Comparison of ENCODE assay signal across 18 mouse cellular contexts in the genomic region with DNA sequence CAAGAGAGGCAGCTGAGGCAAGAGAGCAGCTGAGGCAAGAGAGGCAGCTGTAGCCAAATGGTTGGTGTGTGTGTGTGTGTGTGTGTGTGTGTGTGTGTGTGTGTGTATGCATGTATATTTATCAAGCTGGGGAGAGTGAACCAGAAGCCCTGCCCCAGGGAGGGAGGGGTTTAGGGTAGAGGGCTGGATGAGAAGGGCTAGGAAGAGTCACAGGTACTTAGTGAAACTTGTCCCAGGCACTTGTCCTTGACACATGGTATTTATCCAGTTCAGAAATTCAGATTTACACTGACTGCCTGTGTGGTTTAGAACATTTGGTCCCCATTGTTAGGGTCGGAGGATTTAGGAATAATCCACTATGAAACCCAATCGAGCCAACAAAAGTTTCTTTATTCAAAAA.
DNase-seq lines count a peak whose midpoint lies in the region; ATAC-seq lines count a peak whose summit lies in the region.
"Had no signal": no experiment of that assay in that cellular context is flagged by ENCODE, and none has a peak within 500 bp of the region (broad histone marks: within the 10 kb centered on the region; RNA-seq: fewer than 3 reads in every experiment).

No protein-coding gene starts in this region.

- H3K4me3 ChIP-seq in midbrain, embryonic 14.5 days (replicated peaks; ENCODE audit: low read depth, low read length), result no peak overlapping the region
- no peak overlapping the region for H3K4me3 ChIP-seq in midbrain, embryonic 16.5 days (ENCODE audit: low read depth, low read length)
- H3K4me3 ChIP-seq in embryonic facial prominence, embryonic 14.5 days (ENCODE audit: low read depth, low read length), result no peak overlapping the region
- H3K4me3 ChIP-seq in hindbrain, embryonic 11.5 days (ENCODE audit: low read depth, low read length), result no peak overlapping the region
- H3K4me3 ChIP-seq in forebrain, embryonic 15.5 days, result no peak overlapping the region
- H3K4me3 ChIP-seq: forebrain, embryonic 12.5 days; heart, embryonic 13.5 days; hindbrain, embryonic 12.5 days had no signal

- no peaks in the 10 kb centered on the region for H3K4me1 ChIP-seq in midbrain, embryonic 14.5 days (ENCODE audit: control insufficient read depth, insufficient read depth, low read length)
- no peaks in the 10 kb centered on the region for H3K4me1 ChIP-seq in midbrain, embryonic 16.5 days (ENCODE audit: control insufficient read depth, insufficient read depth, low read length)
- H3K4me1 ChIP-seq in embryonic facial prominence, embryonic 14.5 days (ENCODE audit: control insufficient read depth, insufficient read depth, low read length), result no peaks in the 10 kb centered on the region
- H3K4me1 ChIP-seq in hindbrain, embryonic 11.5 days (replicated peaks; ENCODE audit: control insufficient read depth, insufficient read depth, low read length), result no peaks in the 10 kb centered on the region
- H3K4me1 ChIP-seq in forebrain, embryonic 15.5 days, result no peaks in the 10 kb centered on the region
- H3K4me1 ChIP-seq: forebrain, embryonic 12.5 days; heart, embryonic 13.5 days; hindbrain, embryonic 12.5 days had no signal

- H3K9ac ChIP-seq in midbrain, embryonic 14.5 days (replicated peaks; ENCODE audit: low read length), result no peak overlapping the region
- no peak overlapping the region for H3K9ac ChIP-seq in midbrain, embryonic 16.5 days (ENCODE audit: low read depth, low read length)
- no peak overlapping the region for H3K9ac ChIP-seq in embryonic facial prominence, embryonic 14.5 days (ENCODE audit: low read depth, low read length)
- no peak overlapping the region for H3K9ac ChIP-seq in hindbrain, embryonic 11.5 days (ENCODE audit: low read depth, low read length)
- no peak overlapping the region for H3K9ac ChIP-seq in forebrain, embryonic 15.5 days (replicated peaks)
- H3K9ac ChIP-seq: forebrain, embryonic 12.5 days; forebrain, postnatal 0 days; heart, embryonic 13.5 days; hindbrain, embryonic 12.5 days had no signal

- peak; percentile 54; the same call in 1 of the 2 replicates for ATAC-seq in midbrain, embryonic 14.5 days (ENCODE audit: low FRiP score, low TSS enrichment)
- no peak for ATAC-seq in midbrain, embryonic 16.5 days
- ATAC-seq in embryonic facial prominence, embryonic 14.5 days (ENCODE audit: low read depth), result peak; percentile 70
- ATAC-seq in hindbrain, embryonic 11.5 days (ENCODE audit: low FRiP score), result no peak
- ATAC-seq in forebrain, embryonic 15.5 days (replicated peaks), result no peak
- ATAC-seq: forebrain, postnatal 0 days; hindbrain, embryonic 16.5 days had no signal

- no peaks in the 10 kb centered on the region for H3K27me3 ChIP-seq in midbrain, embryonic 14.5 days (ENCODE audit: control insufficient read depth, insufficient read depth, low read length)
- H3K27me3 ChIP-seq in midbrain, embryonic 16.5 days (ENCODE audit: control insufficient read depth, insufficient read depth, low read depth, low read length), result no peaks in the 10 kb centered on the region
- H3K27me3 ChIP-seq in embryonic facial prominence, embryonic 14.5 days (replicated peaks; ENCODE audit: control insufficient read depth, insufficient read depth, low read length), result no peaks in the 10 kb centered on the region
- no peaks in the 10 kb centered on the region for H3K27me3 ChIP-seq in hindbrain, embryonic 11.5 days (ENCODE audit: control insufficient read depth, insufficient read depth, low read length)
- no peaks in the 10 kb centered on the region for H3K27me3 ChIP-seq in forebrain, embryonic 15.5 days
- H3K27me3 ChIP-seq: forebrain, embryonic 12.5 days; heart, embryonic 13.5 days; hindbrain, embryonic 12.5 days had no signal

- H3K9me3 ChIP-seq in midbrain, embryonic 14.5 days (ENCODE audit: control insufficient read depth, low read length), result no peaks in the 10 kb centered on the region
- H3K9me3 ChIP-seq in midbrain, embryonic 16.5 days (replicated peaks; ENCODE audit: control insufficient read depth, low read length, poor library complexity, severe bottlenecking), result no peaks in the 10 kb centered on the region
- H3K9me3 ChIP-seq in embryonic facial prominence, embryonic 14.5 days (ENCODE audit: control insufficient read depth, low read length), result no peaks in the 10 kb centered on the region
- H3K9me3 ChIP-seq in hindbrain, embryonic 11.5 days (ENCODE audit: control insufficient read depth, low read length), result no peaks in the 10 kb centered on the region
- H3K9me3 ChIP-seq in forebrain, embryonic 15.5 days, result no peaks in the 10 kb centered on the region
- H3K9me3 ChIP-seq: heart, embryonic 13.5 days; hindbrain, embryonic 12.5 days had no signal

- H3K27ac ChIP-seq in midbrain, embryonic 14.5 days (replicated peaks; ENCODE audit: low read depth, low read length), result no peak overlapping the region
- H3K27ac ChIP-seq in midbrain, embryonic 16.5 days (ENCODE audit: low read length), result no peak overlapping the region
- H3K27ac ChIP-seq in embryonic facial prominence, embryonic 14.5 days (replicated peaks; ENCODE audit: low read depth, low read length), result no peak overlapping the region
- no peak overlapping the region for H3K27ac ChIP-seq in hindbrain, embryonic 11.5 days (ENCODE audit: low read depth, low read length)
- no peak overlapping the region for H3K27ac ChIP-seq in forebrain, embryonic 15.5 days (replicated peaks)
- H3K27ac ChIP-seq: forebrain, embryonic 12.5 days; heart, embryonic 13.5 days; hindbrain, embryonic 12.5 days had no signal

- peak; percentile 37 for DNase-seq in heart, adult 11 months
- no peak for DNase-seq in heart, adult 8-10 months (ENCODE audit: low spot score)
- DNase-seq in midbrain, embryonic 14.5 days, result no peak
- DNase-seq in embryonic facial prominence, embryonic 14.5 days (ENCODE audit: low spot score), result peak; percentile 58
- DNase-seq in hindbrain, embryonic 11.5 days (ENCODE audit: low spot score), result no peak
- DNase-seq: adrenal gland, postnatal 10 days; cerebellum, adult 11-12 months; cerebellum, adult 9-10 months; cerebellum, postnatal 25 days; forebrain, postnatal 0 days; gastrocnemius, postnatal 14 days; heart, postnatal 36 days had no signal

- H3K36me3 ChIP-seq in midbrain, embryonic 14.5 days (ENCODE audit: control insufficient read depth, insufficient read depth, low read length), result no peaks in the 10 kb centered on the region
- no peaks in the 10 kb centered on the region for H3K36me3 ChIP-seq in midbrain, embryonic 16.5 days (ENCODE audit: control insufficient read depth, insufficient read depth, low read length)
- H3K36me3 ChIP-seq in embryonic facial prominence, embryonic 14.5 days (ENCODE audit: control insufficient read depth, insufficient read depth, low read length), result no peaks in the 10 kb centered on the region
- no peaks in the 10 kb centered on the region for H3K36me3 ChIP-seq in hindbrain, embryonic 11.5 days (ENCODE audit: control insufficient read depth, insufficient read depth, low read length)
- H3K36me3 ChIP-seq in forebrain, embryonic 15.5 days, result no peaks in the 10 kb centered on the region
- H3K36me3 ChIP-seq: forebrain, embryonic 12.5 days; heart, embryonic 13.5 days; hindbrain, embryonic 12.5 days had no signal

- WGBS in midbrain, embryonic 14.5 days, result 37% methylated on average over 2 of the region's 2 CpGs
- 52% methylated on average over 2 of the region's 2 CpGs for WGBS in midbrain, embryonic 16.5 days
- 55% methylated on average over 2 of the region's 2 CpGs for WGBS in embryonic facial prominence, embryonic 14.5 days
- 91% methylated on average over 2 of the region's 2 CpGs for WGBS in hindbrain, embryonic 11.5 days
- WGBS in forebrain, embryonic 15.5 days, result 60% methylated on average over 2 of the region's 2 CpGs

- no peak overlapping the region for H3K4me2 ChIP-seq in midbrain, embryonic 14.5 days (ENCODE audit: low read length)
- H3K4me2 ChIP-seq in midbrain, embryonic 16.5 days (ENCODE audit: low read length), result no peak overlapping the region
- no peak overlapping the region for H3K4me2 ChIP-seq in embryonic facial prominence, embryonic 14.5 days (ENCODE audit: low read depth, low read length)
- H3K4me2 ChIP-seq in hindbrain, embryonic 11.5 days (replicated peaks; ENCODE audit: low read depth, low read length), result no peak overlapping the region
- H3K4me2 ChIP-seq in forebrain, embryonic 15.5 days (replicated peaks), result no peak overlapping the region
- H3K4me2 ChIP-seq: forebrain, embryonic 12.5 days; heart, embryonic 13.5 days; hindbrain, embryonic 12.5 days had no signal

Comparison
In these comparisons a context has a peak if more than half of its experiments do, and no peak if none do; other contexts are left out.
1. DNase-seq: peak in heart, adult 11 months (single experiment) and embryonic facial prominence, embryonic 14.5 days (single experiment); none in heart, adult 8-10 months (single experiment), midbrain, embryonic 14.5 days (single experiment) and hindbrain, embryonic 11.5 days (single experiment).
2. ATAC-seq: peak in midbrain, embryonic 14.5 days (single experiment) and embryonic facial prominence, embryonic 14.5 days (single experiment); none in midbrain, embryonic 16.5 days (single experiment), hindbrain, embryonic 11.5 days (single experiment) and forebrain, embryonic 15.5 days (single experiment).